Mouse (Mus musculus): ENCODE data around the gene Mthfsd.

DNA sequence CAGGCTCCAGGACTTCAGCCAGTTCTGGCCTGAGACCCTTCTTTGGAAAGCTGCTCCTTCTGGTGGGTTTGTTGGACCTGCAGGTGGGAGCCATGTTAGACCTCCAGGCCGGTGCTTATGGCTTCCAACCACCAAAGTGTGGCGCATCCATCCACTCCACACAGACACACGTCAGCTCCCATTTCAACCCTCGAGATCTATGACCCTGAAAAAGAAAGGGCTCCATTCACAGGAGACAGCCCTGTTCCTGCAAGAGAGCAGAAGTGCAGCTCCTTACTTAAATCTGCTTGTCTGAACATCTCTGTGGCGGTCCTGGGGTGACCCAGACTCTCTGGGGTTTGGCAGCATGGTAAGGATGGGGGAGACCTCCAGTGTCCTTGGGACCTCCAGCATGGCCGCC, 14.7 kb downstream of the Mthfsd start:
- TF ChIP-seq CTCF (IDR thresholded peaks at IDR 0.05; ENCODE audit: insufficient read depth, low read depth, low read length) (no peak), POLR2A (IDR thresholded peaks at IDR 0.05; ENCODE audit: insufficient read depth, low read depth, low read length) (no peak)
